Mouse (Mus musculus) megakaryocyte, embryonic 14.5 days (primary cell): ENCODE data around the gene Cldn7. TPM values are rescaled to one million over a fixed set of nuclear protein-coding genes. Genes with fewer than 3 reads are reported as not detected.
"Not testable (repeated sequence)": the region's sequence is repeated elsewhere in the genome, so short reads cannot be mapped to it uniquely, and the experiment has no call there.

Experiments
- H3K27me3 ChIP-seq: replicated peaks from 2 replicates; pipeline ENCODE3; 2012; ENCODE audit warnings: inconsistent platforms
- H3K36me3 ChIP-seq: replicated peaks from 2 replicates; pipeline ENCODE3; 2012; ENCODE audit warnings: low read length, inconsistent platforms, mixed read lengths
- H3K4me1 ChIP-seq: 2 replicates; pipeline ENCODE4 v1.6.1; 2012; ENCODE audit warnings: inconsistent platforms
- H3K4me3 ChIP-seq: replicated peaks from 2 replicates; pipeline ENCODE3; 2012; ENCODE audit warnings: moderate library complexity, mild to moderate bottlenecking, inconsistent platforms
- H3K9me3 ChIP-seq: 2 replicates; pipeline ENCODE4 v1.6.1; 2012; ENCODE audit warnings: inconsistent platforms
- FLI1 ChIP-seq: IDR thresholded peaks from 2 replicates; pipeline ENCODE4 v1.6.1; 2012; ENCODE audit warnings: low read length, inconsistent platforms, mixed read lengths
- GATA1 ChIP-seq: IDR thresholded peaks from 3 replicates; pipeline ENCODE4 v1.6.1; 2012; ENCODE audit warnings: mixed read lengths, low read length, inconsistent platforms, borderline replicate concordance
- polyA plus RNA-seq: library from polyadenylated mRNA; stranded (reverse); fragments of >175 nt; gene quantifications from 2 replicates; pipeline ENCODE4 v1.2.3, GENCODE M21; 2012; ENCODE audit warnings: low replicate concordance; ENCODE audit not compliant: insufficient read depth

The Cldn7 gene
- polyA plus RNA-seq, 1 experiment: not detected

DNA sequence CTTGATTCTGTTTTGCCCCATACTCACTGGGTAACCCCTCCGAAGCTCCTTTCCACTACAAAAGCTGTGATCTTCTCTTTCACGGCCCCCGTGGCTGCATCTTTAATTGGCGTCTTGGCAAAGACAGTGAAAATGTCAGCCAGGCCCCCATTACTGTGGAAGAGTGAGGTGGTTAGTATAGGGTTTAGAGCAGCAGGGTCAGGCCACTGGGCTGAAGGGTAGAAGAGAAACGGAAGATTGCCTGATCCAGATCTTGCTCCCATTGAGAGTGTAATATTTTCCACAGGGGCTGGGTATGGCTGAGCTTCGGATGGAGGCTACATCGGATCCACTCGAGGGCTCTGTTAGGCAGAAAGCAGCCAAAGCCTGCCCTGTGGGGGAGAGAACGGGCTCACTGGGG lies 48.4 kb downstream of the Cldn7 start:
- Histone ChIP-seq H3K27me3 (no peaks in the 10 kb centered on the region), H3K36me3 (peaks cover 63% of the 10 kb centered on the region), H3K9me3 (no peaks in the 10 kb centered on the region), H3K4me3 (no peak overlapping the region), H3K4me1 (peaks cover 45% of the 10 kb centered on the region)
- TF ChIP-seq GATA1: no peak
- TF ChIP-seq FLI1: no peak

DNA sequence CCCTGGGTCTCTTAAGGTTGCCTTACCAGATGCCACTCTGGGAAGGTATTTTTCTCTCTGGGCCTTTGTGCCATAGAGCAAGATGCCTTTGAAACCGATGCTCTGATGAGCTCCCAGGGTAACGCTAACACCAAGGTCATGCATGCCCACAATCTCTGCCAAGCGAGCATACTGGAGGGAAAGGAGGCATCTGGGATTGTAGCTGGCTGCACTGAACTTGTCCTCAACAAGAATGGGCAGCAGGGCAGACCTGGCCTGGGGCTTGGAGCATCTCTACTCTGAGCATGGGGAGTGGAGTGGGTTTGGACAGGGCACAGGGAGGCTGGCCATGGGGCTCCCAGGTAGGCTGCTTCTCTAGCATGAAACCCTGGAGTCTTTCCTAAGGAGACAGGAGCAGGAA lies 48.8 kb downstream of the Cldn7 start:
- peaks cover 50% of the 10 kb centered on the region for H3K4me1 ChIP-seq
- peaks cover 59% of the 10 kb centered on the region for H3K36me3 ChIP-seq
- no peak overlapping the region for H3K4me3 ChIP-seq
- TF ChIP-seq FLI1 (no peak), GATA1 (no peak)
- H3K9me3 ChIP-seq: no peaks in the 10 kb centered on the region
- H3K27me3 ChIP-seq: no peaks in the 10 kb centered on the region

DNA sequence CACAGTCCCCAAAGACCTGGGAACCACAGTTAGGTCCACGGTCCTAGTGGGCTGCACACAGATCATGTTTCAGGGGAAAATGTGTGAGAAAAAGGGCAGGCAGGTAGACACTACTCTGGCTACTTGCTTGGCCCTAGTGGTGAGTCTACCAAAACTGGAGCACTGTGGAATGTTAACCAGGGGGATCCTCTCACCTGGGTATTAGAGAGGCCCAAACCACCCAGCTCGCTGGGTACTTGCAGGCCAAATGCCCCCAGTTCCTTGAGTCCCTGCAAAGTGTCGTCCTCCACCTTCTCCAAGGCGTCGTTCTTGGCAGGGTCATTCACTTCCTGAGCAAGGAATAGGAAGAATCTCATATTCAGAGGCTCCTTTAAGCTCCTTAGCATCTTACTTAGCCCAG lies 49.5 kb downstream of the Cldn7 start:
- Histone ChIP-seq H3K4me1 (peaks cover 56% of the 10 kb centered on the region), H3K36me3 (peaks cover 52% of the 10 kb centered on the region), H3K4me3 (no peak overlapping the region), H3K9me3 (no peaks in the 10 kb centered on the region), H3K27me3 (no peaks in the 10 kb centered on the region)
- TF ChIP-seq GATA1 (no peak), FLI1 (no peak)

DNA sequence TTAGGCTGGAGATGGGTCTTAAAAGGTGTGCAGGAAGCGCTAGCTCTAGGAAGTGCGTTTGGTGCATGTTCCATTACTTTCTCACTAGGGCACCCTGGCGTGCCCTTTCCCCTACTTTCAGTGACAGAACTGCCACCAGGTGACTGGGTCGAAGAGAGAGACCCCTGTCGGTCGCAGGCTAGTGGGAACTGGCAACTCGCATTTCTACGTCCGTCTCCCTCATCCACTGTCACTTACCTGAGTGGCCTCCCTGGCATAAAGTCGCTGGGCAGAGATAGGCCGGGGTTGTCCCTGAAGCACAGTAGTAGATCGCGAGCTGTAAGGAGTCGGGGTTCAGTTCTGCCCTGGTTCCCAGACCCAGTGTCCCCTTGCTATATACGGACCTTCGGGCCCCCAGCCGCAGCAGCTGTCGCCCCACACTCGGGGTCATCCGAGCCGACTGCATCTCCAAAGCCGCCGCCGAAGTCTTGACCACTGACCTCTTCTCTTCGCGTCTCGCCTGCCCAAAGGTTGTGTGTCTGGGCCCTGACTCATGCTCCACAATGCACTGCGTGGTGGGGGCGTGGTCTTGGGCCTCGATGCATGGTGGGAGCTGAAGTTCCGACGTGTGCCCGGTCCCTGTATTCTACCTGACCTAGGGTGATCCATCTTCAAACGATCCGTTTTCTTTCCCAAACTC lies 50.4 kb downstream of the Cldn7 start, which contains the start of gene Acadvl:
Acadvl (minus strand) TSS at position 532 of the 679 bp plus-strand sequence.
- Histone ChIP-seq H3K36me3 (peaks cover 42% of the 10 kb centered on the region), H3K4me3 (peak within 1 kb of the TSS; percentile 93), H3K9me3 (no peaks in the 10 kb centered on the region), H3K4me1 (peaks cover 66% of the 10 kb centered on the region), H3K27me3 (no peaks in the 10 kb centered on the region)
- no peak for TF ChIP-seq FLI1
- no peak for TF ChIP-seq GATA1

DNA sequence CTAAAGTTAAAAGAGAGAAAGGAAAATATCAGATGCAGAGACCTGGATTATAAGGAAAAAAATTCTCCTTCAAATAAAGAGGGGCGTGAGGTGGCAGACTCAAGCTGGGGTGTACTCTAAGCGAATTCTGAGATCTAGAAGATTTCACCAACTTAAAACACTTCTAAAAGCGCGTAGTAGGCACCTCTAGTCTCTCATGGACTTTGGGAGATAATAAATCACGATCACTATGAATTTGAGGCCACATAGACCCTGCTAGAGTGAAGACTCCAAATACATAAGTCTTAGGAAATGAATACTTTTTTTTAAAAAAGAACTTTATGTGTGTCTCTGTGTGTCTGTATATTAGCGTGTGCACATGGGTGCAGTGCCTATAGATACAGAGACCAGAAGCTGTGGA lies 51.1 kb downstream of the Cldn7 start:
- Histone ChIP-seq H3K4me1 (peaks cover 73% of the 10 kb centered on the region), H3K4me3 (peak overlapping the region; percentile 93)
- no peak for TF ChIP-seq GATA1
- no peak for TF ChIP-seq FLI1

DNA sequence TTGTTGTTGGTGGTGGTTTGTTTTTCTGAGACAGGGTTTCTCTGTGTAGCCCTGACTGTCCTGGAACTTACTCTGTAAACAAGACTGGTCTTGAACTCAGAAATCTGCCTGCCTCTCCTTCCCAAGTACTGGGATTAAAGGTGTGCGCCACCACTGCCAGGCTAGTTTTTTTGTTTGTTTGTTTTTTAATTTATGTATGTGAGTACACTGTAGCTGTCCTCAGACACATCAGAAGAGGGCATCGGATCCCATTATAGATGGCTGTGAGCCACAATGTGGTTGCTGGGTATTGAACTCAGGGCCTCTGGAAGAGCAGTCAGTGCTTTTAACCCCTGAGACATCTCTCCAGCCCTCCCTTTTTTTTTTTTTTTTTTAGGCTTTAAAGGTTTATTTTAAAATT lies 51.6 kb downstream of the Cldn7 start:
- H3K27me3 ChIP-seq, H3K4me3 ChIP-seq, H3K9me3 ChIP-seq: not testable (repeated sequence)
- peaks cover 31% of the 10 kb centered on the region for H3K36me3 ChIP-seq
- peaks cover 78% of the 10 kb centered on the region for H3K4me1 ChIP-seq

More for the DNA sequence above, 51.1 kb downstream of the Cldn7 start:
- Histone ChIP-seq H3K9me3 (no peaks in the 10 kb centered on the region), H3K36me3 (peaks cover 36% of the 10 kb centered on the region), H3K27me3 (no peaks in the 10 kb centered on the region)

DNA sequence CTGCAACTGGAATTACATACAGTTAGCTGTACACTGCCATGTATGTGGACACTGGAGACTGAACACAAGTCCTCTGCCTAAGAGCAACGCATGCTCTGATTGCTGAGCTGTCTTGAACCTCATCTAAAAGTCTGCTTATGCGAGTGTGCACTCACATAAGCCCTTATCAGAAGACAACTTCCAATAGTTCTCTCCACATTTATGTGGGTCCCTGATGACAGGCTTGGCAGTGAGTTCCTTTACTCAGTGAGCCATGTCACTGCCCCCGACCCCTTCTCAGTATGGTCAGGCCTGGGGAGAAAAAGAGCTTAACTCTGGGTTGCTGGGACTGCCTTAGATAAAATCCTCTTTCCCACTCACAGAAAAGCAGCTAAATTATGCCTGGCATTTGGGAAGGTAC lies 52.1 kb downstream of the Cldn7 start, which contains the start of gene Dlg4:
Dlg4 (plus strand) TSS at position 274 of the 400 bp plus-strand sequence.
- Histone ChIP-seq H3K9me3 (no peaks in the 10 kb centered on the region), H3K36me3 (peaks cover 26% of the 10 kb centered on the region), H3K4me3 (peak within 1 kb of the TSS; percentile 92), H3K4me1 (peaks cover 82% of the 10 kb centered on the region), H3K27me3 (no peaks in the 10 kb centered on the region)
- no peak for TF ChIP-seq GATA1
- TF ChIP-seq FLI1: no peak

DNA sequence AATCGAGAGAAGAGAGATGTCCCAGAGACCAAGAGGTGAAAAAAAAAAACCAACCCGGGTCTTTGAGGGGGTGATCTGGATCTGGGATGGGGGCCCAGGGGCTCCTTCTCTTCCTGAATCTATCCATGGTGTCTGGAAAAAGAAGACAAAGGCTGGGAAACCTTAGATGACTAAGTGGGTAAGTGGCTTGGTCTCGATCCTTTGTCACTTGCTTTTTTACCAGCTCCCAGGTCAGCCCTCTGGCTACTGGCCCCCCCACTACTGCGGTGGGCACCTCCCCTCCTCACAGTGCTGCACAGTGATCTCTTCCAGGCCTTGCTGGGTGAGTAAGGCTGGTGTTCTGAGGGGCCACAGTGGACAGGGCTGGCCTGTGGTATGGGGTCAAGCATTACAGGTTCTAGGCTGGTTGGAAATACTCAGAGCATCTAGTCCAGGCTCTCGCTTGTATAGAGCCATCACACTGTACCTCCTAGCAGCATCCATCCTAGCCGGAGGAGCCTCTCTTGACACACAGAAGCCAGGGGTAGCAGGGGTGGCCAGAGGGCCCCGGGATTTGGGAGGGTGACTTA lies 52.7 kb downstream of the Cldn7 start:
- no peaks in the 10 kb centered on the region for H3K27me3 ChIP-seq
- H3K36me3 ChIP-seq: peaks cover 20% of the 10 kb centered on the region
- peaks cover 89% of the 10 kb centered on the region for H3K4me1 ChIP-seq
- no peaks in the 10 kb centered on the region for H3K9me3 ChIP-seq
- H3K4me3 ChIP-seq: peak overlapping the region; percentile 92
- no peak for TF ChIP-seq GATA1
- TF ChIP-seq FLI1: no peak

Other genes with a start within 250 kb of the Cldn7 start
- 36.5 and 129 TPM in 2 replicates for gene Polr2a, start 206.1 kb upstream of the Cldn7 start, polyA plus RNA-seq
- gene Slc35g3, start 202.8 kb upstream of the Cldn7 start, polyA plus RNA-seq: not detected in 2 replicates
- 1.9 and 3.9 TPM in 2 replicates for gene Zbtb4, start 198.9 kb upstream of the Cldn7 start, polyA plus RNA-seq
- not detected in 2 replicates for gene Chrnb1, start 168.8 kb upstream of the Cldn7 start, polyA plus RNA-seq
- gene Fgf11, start 162.9 kb upstream of the Cldn7 start, polyA plus RNA-seq: 0.64 TPM in 1 of 2 replicates, not detected in the other
- gene Tmem102, start 159.2 kb upstream of the Cldn7 start, polyA plus RNA-seq: not detected in 2 replicates
- gene Gm39566, start 149.5 kb upstream of the Cldn7 start, polyA plus RNA-seq: not detected in 2 replicates
- not detected in 2 replicates for gene Spem2, start 146.3 kb upstream of the Cldn7 start, polyA plus RNA-seq
- gene Spem1, start 142.6 kb upstream of the Cldn7 start, polyA plus RNA-seq: not detected in 2 replicates
- gene Nlgn2, start 127.0 kb upstream of the Cldn7 start, polyA plus RNA-seq: 4.9 and 17.7 TPM in 2 replicates
- 742 and 1,105 TPM in 2 replicates for gene Tmem256, start 126.3 kb upstream of the Cldn7 start, polyA plus RNA-seq
- 41.3 and 79.4 TPM in 2 replicates for gene Plscr3, start 118.4 kb upstream of the Cldn7 start, polyA plus RNA-seq
- gene Tnk1, start 106.0 kb upstream of the Cldn7 start, polyA plus RNA-seq: not detected in 2 replicates
- gene Tmem95, start 86.8 kb upstream of the Cldn7 start, polyA plus RNA-seq: not detected in 2 replicates
- 0.98 TPM in 1 of 2 replicates, not detected in the other for gene Kctd11, start 83.4 kb upstream of the Cldn7 start, polyA plus RNA-seq
- gene Acap1, start 69.2 kb upstream of the Cldn7 start, polyA plus RNA-seq: 47.6 and 58.4 TPM in 2 replicates
- 0.25 TPM in 1 of 2 replicates, not detected in the other for gene 2810408A11Rik, start 63.8 kb upstream of the Cldn7 start, polyA plus RNA-seq
- gene Neurl4, start 63.7 kb upstream of the Cldn7 start, polyA plus RNA-seq: 17.6 and 26.8 TPM in 2 replicates
- 116 and 124 TPM in 2 replicates for gene Gps2, start 50.9 kb upstream of the Cldn7 start, polyA plus RNA-seq
- gene Eif5a, start 42.8 kb upstream of the Cldn7 start, polyA plus RNA-seq: 2,079 and 2,119 TPM in 2 replicates
- gene Ybx2, start 29.0 kb upstream of the Cldn7 start, polyA plus RNA-seq: 0.75 TPM in 1 of 2 replicates, not detected in the other
- not detected in 2 replicates for gene Slc2a4, start 16.6 kb upstream of the Cldn7 start, polyA plus RNA-seq
- 289 and 291 TPM in 2 replicates for gene Ctdnep1, start 16.4 kb downstream of the Cldn7 start, polyA plus RNA-seq
- gene Elp5, start 17.7 kb downstream of the Cldn7 start, polyA plus RNA-seq: 11.0 TPM in 1 of 2 replicates, not detected in the other
- gene Gabarap, start 26.4 kb downstream of the Cldn7 start, polyA plus RNA-seq: 495 and 977 TPM in 2 replicates
- 24.1 and 85.6 TPM in 2 replicates for gene Phf23, start 31.0 kb downstream of the Cldn7 start, polyA plus RNA-seq
- gene Dvl2, start 35.8 kb downstream of the Cldn7 start, polyA plus RNA-seq: 28.6 and 64.4 TPM in 2 replicates
- gene Acadvl, start 50.6 kb downstream of the Cldn7 start, polyA plus RNA-seq: 12.7 and 34.2 TPM in 2 replicates
- gene Dlg4, start 52.2 kb downstream of the Cldn7 start, polyA plus RNA-seq: 16.1 and 22.0 TPM in 2 replicates
- 0.36 TPM in 1 of 2 replicates, not detected in the other for gene Asgr1, start 89.3 kb downstream of the Cldn7 start, polyA plus RNA-seq
- gene Asgr2, start 127.9 kb downstream of the Cldn7 start, polyA plus RNA-seq: 0.09 TPM in 1 of 2 replicates, not detected in the other
- gene Mgl2, start 165.6 kb downstream of the Cldn7 start, polyA plus RNA-seq: not detected in 2 replicates
- gene Clec10a, start 191.4 kb downstream of the Cldn7 start, polyA plus RNA-seq: 0.93 TPM in 1 of 2 replicates, not detected in the other
- gene Slc16a11, start 248.0 kb downstream of the Cldn7 start, polyA plus RNA-seq: not detected in 2 replicates